Mouse (Mus musculus) E14TG2a.4 (cell line): ENCODE data around the gene Zfp651.

Experiments used
- CTCF ChIP-seq: conservative IDR thresholded peaks from 2 replicates; pipeline ENCODE4 v1.5.1; 2014; ENCODE audit warnings: low read length
- NANOG ChIP-seq: IDR thresholded peaks from 2 replicates; pipeline ENCODE4 v1.6.1; 2014; ENCODE audit warnings: borderline replicate concordance, low read length, mixed read lengths
- POU5F1 ChIP-seq: IDR thresholded peaks from 2 replicates; pipeline ENCODE4 v1.6.1; 2014; ENCODE audit warnings: low read length, borderline replicate concordance

GRCm38 (mm10) chr9:121757835-121758814, 1.0 kb upstream of the Zfp651 start:
- TF ChIP-seq CTCF (no peak), NANOG (no peak), POU5F1 (no peak)
